Mouse (Mus musculus): Measurements from ENCODE around the gene Zbtb1.

Zbtb1 gene

DNA sequence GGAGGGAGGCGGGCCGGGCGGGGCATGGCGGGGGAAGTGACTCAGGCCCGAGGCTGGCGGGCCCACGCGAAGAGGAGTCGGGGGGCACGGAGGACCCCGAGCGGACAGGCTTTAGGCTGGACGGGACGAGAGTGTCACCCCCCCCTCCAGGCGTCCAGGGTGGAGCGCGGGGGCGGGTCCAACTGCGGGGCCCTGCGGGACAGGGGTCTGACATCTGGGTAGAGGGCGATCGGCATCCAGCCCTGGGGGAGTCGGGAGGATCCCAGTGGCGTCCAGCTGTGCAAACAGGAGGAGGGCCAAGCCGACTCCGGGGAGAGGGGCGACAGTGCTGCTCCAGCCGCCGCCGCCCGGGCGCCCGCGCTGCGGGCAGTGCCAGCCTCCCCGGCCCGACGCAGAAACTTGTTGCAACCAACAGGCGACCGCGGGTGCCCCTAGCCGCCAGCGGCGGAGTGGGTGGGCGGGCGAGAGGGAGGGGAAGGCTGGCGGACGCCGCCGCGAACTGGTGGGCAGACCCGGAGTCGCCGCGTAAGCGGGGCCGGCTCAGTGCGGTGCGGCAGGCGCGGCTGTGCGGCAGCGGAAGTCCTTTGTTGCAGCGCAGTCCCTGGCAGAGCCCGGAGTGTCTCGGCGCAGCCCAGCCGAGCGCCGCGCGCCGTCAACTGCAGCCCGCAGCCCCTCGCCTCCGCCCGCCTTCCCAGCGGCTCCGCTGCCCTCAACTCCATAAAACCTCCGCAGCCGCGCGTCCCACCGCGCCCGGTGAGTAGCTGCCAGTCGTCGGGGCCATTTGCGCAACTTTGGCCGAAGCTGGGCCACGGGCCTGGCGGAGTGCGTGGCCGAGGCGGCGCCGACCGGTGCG, at the start of gene Zbtb1:
Gene Zbtb1, plus strand, starts transcription at position 289 of the 853 bp plus-strand sequence.
- peak; percentile 38 for DNase-seq (ENCODE audit: low spot score)

DNA sequence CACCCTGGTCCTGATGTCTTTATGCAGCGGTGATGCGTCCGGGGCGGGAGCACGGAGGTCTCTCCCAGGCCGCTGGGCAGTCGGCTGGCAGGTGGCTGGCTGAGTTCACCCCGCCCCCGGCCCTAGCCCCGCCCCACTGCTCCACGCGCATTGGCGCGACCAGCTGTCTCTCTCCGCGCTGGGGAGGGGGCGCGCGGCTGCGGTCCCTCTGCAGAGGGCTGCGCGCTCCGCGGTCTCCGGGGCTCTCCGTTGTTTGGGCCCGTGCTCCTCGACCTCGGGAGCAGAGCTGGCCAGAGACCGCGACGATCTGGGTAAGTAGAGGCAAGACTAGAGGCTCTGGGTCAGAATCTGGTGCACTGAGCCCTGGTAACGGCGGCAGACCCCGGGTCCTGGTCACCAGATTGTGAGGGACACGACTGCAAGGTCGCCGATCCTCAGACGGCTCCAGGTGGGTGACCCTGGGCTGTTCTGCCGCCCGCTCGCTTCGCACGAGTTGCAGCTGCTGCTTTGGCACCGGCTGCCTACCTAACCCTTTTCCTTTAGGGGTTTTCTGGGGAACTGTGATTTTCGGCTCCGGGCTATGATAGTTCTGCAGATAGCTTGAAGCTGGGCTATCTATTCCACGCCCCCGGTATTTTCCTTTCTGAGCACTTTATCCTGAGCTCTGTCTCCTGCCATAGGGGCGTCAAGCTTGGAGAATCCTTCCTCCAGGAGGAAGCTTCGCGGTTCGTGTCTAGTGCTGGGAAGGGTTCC, 45.2 kb upstream of the Zbtb1 start, which contains the start of gene Akap5:
Gene Akap5, plus strand, starts transcription at position 213 of the 753 bp plus-strand sequence.
- DNase-seq (ENCODE audit: low spot score): no peak

DNA sequence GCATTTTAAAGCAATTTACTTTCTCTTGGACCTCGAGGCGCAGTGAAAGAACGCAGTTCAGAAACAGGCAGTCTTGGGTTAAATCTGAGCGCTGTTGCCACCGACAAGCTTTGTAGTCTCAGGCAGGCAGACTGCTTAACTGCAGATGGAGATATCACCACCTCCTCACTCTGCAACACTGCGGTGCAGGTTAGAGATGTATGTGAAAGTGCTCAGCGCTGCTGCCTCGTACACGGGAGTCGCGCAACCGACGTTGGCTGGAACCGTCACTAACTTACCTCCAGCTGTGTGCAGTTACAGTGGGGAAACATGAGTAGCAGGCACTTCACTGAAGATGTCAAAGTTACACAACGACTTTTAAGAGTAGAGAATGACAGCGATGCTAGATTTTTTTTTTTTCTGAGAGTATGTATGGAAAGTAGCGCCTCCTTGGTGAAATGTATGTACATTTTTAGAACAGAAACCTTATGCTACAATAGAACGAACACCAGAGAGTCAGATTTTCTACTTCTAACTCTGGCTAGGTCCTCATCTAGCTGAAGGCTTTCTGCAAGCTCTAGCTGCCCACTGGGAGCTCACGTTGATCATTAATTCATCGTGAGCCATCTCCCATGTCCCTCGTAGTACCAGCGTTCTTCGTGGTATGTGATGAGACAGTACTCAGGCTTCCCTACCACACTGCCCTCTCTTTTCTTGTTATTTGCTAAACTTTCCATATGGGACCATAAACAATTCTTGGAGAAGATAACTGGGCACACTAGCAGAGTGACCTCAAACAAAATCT, 43.4 kb upstream of the Zbtb1 start:
- no peak for DNase-seq (ENCODE audit: low spot score)

DNA sequence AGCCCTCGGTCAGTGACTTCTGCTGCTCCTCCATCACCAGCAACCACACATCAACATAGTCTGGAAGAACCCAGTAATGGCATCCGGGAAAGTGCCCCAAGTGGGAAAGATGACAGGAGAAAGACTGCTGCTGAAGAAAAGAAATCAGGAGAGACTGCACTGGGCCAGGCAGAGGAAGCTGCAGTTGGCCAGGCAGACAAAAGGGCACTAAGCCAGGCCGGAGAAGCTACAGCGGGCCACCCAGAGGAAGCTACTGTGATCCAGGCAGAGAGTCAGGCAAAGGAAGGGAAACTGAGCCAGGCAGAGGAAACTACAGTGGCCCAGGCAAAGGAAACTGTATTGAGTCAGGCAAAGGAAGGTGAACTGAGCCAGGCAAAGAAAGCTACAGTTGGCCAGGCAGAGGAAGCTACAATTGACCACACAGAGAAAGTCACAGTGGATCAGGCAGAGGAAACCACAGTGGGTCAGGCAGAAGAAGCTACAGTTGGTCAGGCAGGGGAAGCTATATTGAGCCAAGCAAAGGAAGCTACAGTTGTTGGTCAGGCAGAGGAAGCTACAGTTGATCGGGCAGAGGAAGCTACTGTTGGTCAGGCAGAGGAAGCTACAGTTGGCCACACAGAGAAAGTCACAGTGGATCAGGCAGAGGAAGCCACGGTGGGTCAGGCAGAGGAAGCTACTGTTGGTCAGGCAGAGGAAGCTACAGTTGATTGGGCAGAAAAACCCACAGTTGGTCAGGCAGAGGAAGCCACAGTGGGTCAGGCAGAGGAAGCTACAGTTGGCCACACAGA, 41.3 kb upstream of the Zbtb1 start:
- DNase-seq (ENCODE audit: low spot score): no peak

DNA sequence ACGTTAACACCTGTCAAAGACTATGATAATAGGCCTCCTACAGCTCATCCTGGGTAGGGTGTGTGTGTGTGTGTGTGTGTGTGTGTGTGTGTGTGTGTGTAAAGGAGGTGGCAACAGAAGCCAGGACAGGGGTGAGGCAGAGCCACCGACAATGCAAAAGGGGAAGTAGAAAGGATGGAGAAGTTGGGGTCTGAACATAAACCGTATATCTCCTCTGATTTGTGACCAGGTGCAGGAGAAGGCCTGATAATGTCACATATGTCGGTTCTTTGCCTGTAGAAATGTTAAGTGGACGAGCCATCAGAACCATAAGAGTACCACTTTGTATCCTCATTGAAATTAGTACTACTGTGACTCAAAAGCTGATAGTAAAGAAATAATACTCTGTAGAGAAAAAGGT, 36.4 kb upstream of the Zbtb1 start:
- DNase-seq (ENCODE audit: low spot score): no peak

DNA sequence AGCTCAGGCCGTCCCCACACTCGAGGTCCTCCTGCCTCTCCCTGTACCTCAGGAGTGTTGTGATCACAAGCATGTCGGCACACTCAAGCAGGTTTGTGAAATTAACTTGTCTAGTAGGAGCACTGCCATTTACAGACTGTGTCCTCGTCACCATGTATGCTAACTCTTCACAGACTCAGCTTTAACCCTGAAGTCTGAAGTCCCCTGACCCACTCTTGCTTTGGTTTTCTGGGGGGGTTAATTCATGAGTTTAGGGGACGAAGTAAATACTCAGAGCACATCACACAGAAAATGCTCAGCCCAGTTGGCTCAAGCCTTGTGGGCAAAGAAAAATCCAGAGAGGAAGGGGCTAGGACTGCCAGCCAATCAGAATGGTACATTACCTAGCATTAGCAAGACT, 34.4 kb upstream of the Zbtb1 start:
- no peak for DNase-seq (ENCODE audit: low spot score)

DNA sequence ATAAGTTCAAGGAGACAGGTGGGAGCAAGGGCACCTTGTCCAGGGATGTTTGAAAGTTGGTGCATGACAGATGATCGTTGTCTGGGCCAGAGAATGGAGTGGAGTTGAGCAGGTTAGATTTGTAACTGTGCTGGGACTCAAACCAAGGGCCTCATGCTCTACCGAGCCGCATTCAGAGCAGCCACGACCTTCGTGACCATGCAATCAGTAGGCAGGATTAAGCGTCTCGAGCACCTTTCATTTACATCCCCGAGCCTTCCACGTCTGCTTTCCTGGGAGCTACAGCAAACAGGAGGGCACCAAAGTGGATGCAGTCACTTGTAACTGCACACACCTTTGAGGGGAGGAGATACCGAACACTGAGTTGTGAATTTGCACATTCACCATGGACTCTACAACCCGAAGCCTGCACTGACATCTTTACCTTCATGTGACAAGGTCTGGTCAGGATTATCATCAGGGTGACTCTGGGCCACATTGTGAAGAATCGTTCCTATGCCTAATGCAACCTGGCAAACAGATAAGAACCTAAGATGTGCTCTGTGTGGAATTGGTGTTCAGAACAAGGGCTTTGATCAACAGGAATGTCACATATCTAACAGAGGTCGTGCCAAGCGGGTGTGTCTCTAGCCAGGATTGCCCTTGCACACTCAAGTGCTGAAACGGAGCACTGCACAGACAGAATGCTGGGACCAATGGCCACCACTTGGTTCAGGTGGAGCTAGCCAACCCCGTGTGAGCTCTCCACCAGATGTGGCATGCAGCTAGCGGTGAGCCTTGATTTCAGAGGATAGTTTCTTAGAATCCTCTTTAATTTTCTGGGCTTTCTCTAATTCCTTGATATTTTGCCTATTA, 33.7 kb upstream of the Zbtb1 start:
- DNase-seq (ENCODE audit: low spot score): no peak

DNA sequence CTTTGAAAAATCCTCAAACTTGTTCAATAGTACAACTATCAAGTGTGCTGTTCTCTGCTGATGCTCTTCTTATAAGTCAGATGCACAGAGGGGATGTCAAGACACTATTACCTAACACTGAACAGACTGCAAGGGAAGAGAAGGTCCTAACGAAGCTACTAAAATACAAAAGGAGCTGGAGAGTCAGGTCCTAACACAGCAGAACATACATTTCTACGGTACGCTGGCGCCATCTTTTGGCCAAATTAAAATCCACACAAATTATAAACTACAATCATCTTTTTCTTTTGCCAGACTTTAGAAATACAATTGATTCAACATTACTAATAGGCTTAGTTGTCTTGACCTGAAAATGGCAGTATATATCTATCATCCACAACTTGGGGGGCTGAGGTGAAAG, 29.0 kb upstream of the Zbtb1 start:
- no peak for DNase-seq (ENCODE audit: low spot score)

DNA sequence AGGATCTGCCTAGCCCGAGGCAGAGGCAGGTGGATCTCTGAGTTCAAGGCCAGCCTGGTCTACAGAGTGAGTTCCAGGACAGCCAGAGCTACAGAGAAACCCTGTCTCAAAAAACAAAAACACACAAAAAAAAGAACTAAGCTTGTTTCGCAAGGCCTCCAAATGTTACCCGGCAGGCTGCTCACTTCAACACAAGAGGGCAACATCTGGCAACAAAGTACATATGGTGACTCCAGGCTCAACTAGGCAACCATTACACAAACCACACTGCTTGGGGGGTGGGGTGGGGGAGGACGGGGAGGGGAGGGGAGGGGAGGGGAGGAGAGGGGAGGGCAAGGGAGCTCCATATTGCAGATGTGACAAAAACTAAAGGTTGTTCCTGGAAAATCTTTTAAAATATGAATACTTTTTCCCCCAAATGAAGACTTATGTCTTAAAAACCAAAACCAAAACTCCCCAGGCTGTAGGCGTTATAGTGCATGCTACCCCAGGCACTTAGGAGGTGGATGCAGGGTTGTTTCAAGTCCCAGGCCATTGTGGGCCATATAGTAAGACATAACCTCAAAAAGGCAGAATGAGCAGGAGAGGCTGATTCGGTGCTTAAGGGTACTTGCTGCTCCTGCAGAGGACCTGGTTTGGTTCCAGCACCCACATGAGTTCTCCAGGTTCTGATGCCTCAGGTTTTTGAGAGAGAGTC, 24.2 kb upstream of the Zbtb1 start:
- no peak for DNase-seq (ENCODE audit: low spot score)

DNA sequence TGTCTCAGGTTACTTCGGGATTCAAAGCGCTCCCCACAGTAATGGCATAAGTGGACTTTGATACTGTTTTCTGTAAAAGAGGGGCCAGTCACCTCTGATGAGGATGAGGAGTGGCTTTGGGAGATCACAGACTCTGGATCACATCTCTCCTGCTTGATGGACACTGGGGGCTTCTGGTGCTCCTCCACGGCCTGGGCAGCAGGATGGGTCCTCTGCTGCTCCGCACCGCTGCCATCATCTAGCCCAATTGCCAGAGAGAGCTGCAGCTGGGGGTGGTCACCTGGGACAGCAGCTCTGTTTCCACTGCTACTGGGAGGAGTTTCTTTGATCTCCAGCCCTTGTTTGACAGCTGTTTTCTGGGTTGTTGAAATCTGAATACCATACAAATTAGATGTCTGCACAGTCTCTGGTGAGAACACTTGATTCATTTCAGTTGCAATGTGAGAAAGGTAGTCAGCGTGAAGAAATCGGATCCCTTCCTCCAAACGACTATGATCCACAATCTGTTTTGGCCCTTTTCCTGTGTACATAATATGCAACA, 20.3 kb upstream of the Zbtb1 start:
- no peak for DNase-seq (ENCODE audit: low spot score)

DNA sequence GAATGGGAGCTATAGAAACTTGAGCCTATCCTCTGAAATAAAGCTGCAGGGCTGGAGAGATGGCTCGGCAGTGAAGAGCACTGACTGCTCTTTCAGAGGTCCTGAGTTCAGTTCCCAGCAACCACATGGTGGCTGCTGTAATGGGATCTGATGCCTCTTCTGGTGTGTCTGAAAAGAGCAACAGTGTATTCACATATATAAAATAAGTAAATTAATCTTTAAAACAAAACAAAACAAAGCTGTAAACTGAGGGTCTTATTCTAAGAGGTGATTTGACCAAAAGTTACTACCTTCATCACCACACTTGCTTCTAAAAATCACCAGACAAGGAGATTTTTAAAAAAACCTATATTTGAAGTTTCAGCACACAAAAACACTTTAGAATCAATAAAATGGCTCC, 9.2 kb upstream of the Zbtb1 start:
- no peak for DNase-seq (ENCODE audit: low spot score)

DNA sequence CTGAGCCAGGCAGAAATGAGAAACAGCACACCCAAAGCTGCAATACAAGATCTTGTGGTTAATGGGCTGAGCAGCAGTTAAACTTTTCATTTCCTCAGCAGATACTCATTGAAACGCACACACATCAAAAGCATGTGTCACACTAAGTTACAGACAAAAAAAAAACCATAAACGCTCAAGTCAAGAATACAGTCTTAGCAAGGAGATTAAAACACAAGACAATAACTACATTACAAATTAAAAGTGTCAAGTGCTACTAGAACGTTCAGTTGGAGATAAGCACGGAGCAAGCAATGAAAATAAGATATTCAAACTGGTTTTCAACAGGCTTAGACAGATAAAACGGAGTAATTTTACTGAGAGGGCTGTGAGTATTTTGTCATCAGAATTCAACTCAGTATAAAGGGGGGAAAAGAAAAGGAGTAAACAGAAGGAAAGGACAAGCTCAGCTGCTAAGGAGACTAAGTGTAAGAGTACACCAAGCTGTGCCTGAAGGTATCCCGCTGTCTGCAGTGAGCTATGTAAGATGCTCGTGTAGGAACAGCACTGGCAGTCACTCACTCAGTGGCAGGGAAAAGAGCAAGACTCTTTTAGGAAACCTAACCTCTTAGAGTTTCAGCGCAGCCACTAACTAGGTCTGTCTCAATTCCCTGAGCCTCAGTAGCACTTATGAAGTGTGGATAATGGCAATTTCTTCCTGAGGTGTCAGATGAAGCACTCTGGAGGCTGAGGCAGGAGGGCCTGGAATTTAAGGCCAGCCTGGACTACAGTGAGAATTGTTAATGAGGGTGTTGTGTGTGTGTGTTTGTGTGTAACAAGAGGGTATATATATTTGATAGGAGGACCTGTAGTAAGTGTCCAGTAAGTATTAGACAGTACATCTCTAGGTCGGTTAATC, 8.4 kb upstream of the Zbtb1 start:
- DNase-seq (ENCODE audit: low spot score): no peak

DNA sequence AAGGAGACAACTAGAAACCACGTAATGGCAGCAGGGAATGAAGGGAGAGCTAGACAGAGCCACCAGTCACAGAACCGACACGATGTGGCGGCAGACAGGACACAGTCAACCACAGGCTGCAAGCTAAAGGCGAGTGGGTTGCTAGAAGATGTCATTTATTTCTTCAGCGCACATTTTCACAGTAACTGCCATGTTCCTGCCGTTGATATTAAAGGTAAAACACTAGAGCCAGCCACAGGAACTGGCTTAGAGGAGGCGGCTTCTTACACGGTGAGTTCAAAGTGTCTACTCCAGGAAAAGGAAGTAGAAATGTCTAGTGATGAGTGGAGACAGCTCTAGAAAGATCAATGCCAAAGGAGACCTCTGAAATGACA, 7.8 kb upstream of the Zbtb1 start:
- no peak for DNase-seq (ENCODE audit: low spot score)

DNA sequence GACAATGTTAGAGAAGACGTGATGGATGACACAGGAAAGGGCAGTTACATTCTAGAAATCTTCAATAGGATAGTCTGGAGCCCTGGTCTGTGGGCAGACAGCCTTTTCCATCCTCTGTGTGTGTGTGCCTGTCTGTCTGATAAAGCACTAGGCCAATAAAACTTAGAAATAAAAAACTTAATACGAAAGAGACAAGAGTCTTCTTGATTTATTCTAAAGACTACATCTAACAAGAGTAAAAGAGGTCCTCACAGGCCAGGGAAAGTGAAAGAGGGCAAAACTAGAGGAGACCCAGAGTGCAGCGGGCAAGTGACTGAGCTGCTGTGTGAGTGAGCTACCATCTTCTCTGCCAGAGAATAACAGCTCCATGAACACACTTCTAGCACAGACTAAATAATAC, 3.8 kb upstream of the Zbtb1 start:
- DNase-seq (ENCODE audit: low spot score): no peak

DNA sequence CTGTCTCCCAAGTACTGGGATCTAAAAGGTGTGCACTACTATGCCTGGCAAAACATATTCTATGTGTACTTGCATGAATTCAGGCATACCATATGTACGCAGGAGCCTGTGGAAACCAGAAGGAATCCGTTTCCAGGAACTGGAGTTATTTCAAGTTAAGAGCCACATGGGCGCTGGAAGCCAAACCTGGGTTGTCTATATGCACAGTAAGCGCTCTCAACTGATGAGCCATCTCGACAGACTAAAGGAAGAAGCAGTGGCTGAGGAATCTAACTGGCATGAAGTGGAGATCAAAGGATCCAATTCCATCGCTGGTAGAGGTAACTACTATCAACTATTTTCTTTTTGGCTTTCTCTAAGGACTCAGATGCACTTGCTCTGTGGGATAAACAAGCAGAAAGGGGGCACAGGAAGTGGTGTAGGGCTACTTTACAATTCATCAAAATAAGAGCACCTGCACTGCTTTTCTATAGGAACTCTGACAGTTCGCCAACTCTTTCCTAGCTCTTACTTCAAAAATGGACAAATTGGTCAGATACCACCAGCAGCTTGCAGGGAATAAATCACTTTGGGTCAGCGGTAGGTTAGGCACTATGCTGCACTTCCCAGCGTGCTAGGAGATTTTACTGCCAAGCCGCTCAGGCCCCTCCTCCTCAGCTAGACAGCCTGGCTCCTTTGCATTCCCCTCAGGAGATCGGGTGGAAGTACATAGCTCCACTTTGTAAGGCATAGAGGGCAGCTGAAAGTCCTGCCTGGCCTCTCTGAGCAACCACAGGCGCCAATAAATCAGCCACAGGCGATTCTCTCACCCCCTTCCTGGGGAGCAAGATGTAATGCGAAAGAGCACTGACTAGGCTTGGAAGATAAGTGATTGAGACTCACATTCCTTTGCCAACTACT, 2.7 kb upstream of the Zbtb1 start:
- no peak for DNase-seq (ENCODE audit: low spot score)

DNA sequence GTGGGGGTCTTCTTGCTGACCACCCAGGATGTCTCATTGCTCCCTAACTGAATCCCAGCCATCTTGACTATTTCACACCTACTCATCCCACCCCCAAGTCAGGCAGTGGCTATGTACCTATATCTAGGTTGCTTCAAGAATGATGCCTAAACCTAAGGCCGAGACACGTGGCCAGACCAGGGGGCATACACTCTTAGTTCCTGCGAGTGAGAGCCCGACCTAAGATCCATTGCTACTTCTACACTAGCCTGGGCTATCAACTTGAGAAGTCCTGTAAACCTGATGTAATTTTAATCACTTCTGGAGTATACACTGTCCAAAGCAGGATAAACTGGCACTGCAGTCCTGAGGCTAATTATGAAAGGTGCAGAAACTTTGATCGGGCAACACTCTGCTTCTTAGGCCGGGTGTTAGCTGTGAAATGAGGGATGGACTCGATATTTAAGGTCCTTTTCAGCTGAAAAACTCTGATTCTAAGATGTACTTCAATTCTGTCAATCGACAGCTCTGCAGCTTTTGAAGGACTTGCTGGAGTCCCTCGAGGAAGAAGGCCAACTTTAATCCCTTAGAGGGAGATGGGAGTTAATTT, 1.8 kb upstream of the Zbtb1 start:
- DNase-seq (ENCODE audit: low spot score): no peak

DNA sequence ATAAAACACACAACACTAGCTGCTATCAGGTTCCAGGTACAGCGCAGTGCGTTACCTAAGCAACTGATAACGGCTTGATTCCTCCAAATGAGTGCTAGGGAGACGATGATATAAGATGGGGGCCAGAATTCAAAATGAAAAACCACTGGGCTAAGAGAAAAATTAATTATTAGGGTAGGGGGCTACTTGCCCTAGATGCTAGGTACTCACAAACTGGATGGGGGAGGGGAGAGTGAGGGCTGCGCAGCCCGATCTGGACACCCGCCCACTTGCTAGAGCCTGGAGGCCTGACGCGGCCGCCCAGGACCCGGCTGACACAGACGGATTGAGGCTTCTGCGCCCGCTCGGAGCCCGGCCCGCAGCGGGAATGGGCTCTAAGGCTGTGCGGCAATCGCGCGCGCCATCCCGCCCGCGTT, 1.3 kb upstream of the Zbtb1 start:
- DNase-seq (ENCODE audit: low spot score): no peak
